Mouse (Mus musculus): ENCODE results near the gene Large1. TPM values are rescaled to one million over a fixed set of nuclear protein-coding genes. Genes with fewer than 3 reads are reported as not detected.
A peak's percentile ranks its signal among the peaks of the same experiment; 100 is the strongest.

The Large1 gene
- polyA plus RNA-seq, 1 experiment from 2014 or later = 3.1 TPM

DNA sequence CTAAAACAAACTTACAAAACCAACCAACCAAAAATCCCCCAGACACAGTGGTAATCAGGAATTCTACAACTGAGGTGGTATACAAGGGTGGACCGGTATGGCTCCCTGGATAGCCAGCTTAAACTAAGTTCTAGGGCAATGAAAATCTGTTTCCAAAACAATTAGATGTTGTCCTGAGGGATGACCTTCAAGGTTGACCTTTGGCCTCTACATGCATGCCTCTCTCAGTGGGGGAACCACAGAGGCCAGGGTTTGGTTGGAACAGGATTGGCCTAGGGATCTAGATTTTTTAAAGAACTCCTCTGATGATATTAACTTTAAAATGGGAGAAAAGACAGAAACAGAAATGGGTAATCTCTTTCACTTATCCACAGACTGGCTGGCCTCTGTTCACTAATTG, 335.1 kb downstream of the Large1 start:
- Histone ChIP-seq H3K9ac (ENCODE audit: low read length) (no peak overlapping the region), H3K4me1 (replicated peaks; ENCODE audit: control insufficient read depth, insufficient read depth) (no peaks in the 10 kb centered on the region), H3K4me3 (ENCODE audit: low read depth, low read length) (no peak overlapping the region), H3K27ac (replicated peaks) (no peak overlapping the region), H3K36me3 (ENCODE audit: control insufficient read depth, insufficient read depth, low read length) (no peaks in the 10 kb centered on the region), H3K27me3 (ENCODE audit: control insufficient read depth, insufficient read depth, low read length) (no peaks in the 10 kb centered on the region), H3K4me2 (replicated peaks; ENCODE audit: low read depth) (no peak overlapping the region), H3K9me3 (ENCODE audit: control insufficient read depth, low read length) (no peaks in the 10 kb centered on the region)
- TF ChIP-seq CTCF (IDR thresholded peaks at IDR 0.05; ENCODE audit: low read depth) = no peak
- no peak for TF ChIP-seq EP300 (optimal IDR thresholded peaks at IDR 0.05)
- 94% methylated on average over 1 of the region's 1 CpGs for WGBS
- no peak for ATAC-seq (ENCODE audit: low FRiP score, low TSS enrichment)
- no peak for DNase-seq (ENCODE audit: low spot score)

DNA sequence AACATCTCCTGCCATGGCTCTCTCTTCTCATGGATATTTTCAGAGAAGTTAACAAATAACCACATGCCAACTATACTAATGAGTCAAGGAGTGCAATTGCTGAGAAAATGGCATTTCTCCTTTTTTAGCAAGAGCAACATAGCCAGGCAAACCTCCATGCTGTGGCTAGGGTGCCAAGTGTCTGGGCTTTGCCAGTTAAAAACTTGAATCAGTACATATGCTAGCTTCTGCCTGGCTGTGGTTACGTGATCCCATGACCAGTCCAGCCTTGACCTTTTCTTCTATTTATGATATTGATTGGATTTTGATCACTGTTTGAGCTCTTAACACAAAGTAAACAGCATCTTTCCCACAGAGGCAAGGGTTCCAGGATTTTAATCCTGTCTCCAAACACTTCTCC, 335.7 kb downstream of the Large1 start:
- Histone ChIP-seq H3K9me3 (ENCODE audit: control insufficient read depth, low read length) (no peaks in the 10 kb centered on the region), H3K4me3 (ENCODE audit: low read depth, low read length) (no peak overlapping the region), H3K4me2 (replicated peaks; ENCODE audit: low read depth) (no peak overlapping the region), H3K4me1 (replicated peaks; ENCODE audit: control insufficient read depth, insufficient read depth) (no peaks in the 10 kb centered on the region), H3K27ac (replicated peaks) (no peak overlapping the region), H3K27me3 (ENCODE audit: control insufficient read depth, insufficient read depth, low read length) (no peaks in the 10 kb centered on the region), H3K36me3 (ENCODE audit: control insufficient read depth, insufficient read depth, low read length) (no peaks in the 10 kb centered on the region), H3K9ac (ENCODE audit: low read length) (no peak overlapping the region)
- WGBS = 51% methylated on average over 1 of the region's 1 CpGs
- ATAC-seq (ENCODE audit: low FRiP score, low TSS enrichment) (no peak), DNase-seq (ENCODE audit: low spot score) (no peak)
- TF ChIP-seq CTCF (IDR thresholded peaks at IDR 0.05; ENCODE audit: low read depth) (no peak), EP300 (optimal IDR thresholded peaks at IDR 0.05) (no peak)

DNA sequence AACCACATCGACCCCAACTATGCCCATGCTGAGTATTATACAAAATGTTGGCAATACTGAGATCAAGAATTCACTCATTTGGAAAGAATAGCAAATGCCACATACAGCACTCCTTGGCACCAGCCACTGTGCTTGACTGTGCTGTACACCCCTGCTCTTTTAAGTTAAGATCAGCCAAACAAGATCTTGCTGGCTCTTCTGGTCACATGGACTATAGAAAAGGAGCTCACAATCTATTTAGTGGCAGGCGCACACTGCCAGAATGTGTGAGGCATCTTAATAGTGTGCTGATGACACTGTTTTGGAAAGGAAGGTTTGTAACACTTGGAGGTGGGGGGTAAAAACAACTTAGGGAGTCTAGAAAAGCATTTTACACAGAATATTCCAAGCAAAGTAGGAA, 337.0 kb downstream of the Large1 start:
- ATAC-seq (ENCODE audit: low FRiP score, low TSS enrichment) (no peak), DNase-seq (ENCODE audit: low spot score) (no peak)
- H3K4me3 ChIP-seq (ENCODE audit: low read depth, low read length) = no peak overlapping the region
- no peaks in the 10 kb centered on the region for H3K4me1 ChIP-seq (replicated peaks; ENCODE audit: control insufficient read depth, insufficient read depth)
- no peak overlapping the region for H3K4me2 ChIP-seq (replicated peaks; ENCODE audit: low read depth)
- WGBS = 92% methylated on average over 2 of the region's 2 CpGs
- H3K9me3 ChIP-seq (ENCODE audit: control insufficient read depth, low read length) = no peaks in the 10 kb centered on the region
- no peak overlapping the region for H3K9ac ChIP-seq (ENCODE audit: low read length)
- no peaks in the 10 kb centered on the region for H3K36me3 ChIP-seq (ENCODE audit: control insufficient read depth, insufficient read depth, low read length)
- TF ChIP-seq CTCF (IDR thresholded peaks at IDR 0.05; ENCODE audit: low read depth) = no peak
- TF ChIP-seq EP300 (optimal IDR thresholded peaks at IDR 0.05) = no peak
- H3K27ac ChIP-seq (replicated peaks) = no peak overlapping the region
- no peaks in the 10 kb centered on the region for H3K27me3 ChIP-seq (ENCODE audit: control insufficient read depth, insufficient read depth, low read length)

DNA sequence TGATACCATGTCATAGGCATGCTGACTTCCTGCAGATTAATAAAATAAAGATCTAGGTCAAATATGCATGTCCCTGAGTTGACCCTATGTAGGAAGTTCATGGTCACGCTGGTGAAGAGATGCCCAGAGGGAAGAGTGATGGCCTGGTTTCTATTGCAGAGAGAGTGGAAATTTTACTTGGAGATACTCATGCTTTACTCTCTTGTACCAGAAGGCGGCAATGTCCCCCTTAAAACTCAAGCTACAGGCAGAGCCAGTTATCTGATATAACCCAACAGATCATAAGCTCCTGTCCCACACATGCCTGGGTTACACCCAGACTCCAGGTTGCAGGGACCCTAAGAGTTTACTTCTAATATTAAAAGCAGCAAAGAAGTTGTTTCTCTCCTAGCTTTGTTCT, 345.9 kb downstream of the Large1 start:
- H3K9ac ChIP-seq (ENCODE audit: low read length) = no peak overlapping the region

DNA sequence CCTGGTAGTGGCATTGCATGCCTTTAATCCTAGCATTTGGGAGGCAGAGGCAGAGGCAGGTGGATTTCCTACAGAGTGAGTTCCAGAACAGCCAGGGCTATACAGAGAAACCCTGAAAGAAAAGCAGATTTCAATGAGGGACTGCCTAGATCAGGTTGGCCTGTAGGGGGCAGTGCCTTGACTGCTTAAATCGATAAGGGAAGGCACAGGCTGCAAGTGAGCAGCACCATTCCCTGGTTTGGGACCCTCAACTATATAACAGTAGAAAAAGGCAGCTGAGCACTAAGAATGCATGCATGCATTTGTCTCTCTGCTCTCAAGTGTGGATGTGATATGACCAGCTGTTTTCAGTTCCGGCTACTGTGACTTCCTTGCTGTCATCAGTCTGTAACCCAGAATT, 349.5 kb downstream of the Large1 start:
- WGBS = 41% methylated on average over 2 of the region's 2 CpGs
- peak; percentile 79 for TF ChIP-seq CTCF (IDR thresholded peaks at IDR 0.05; ENCODE audit: low read depth)
- no peak for TF ChIP-seq EP300 (optimal IDR thresholded peaks at IDR 0.05)

More for the DNA sequence above, 345.9 kb downstream of the Large1 start:
- Histone ChIP-seq H3K4me3 (ENCODE audit: low read depth, low read length) (no peak overlapping the region), H3K9me3 (ENCODE audit: control insufficient read depth, low read length) (no peaks in the 10 kb centered on the region), H3K36me3 (ENCODE audit: control insufficient read depth, insufficient read depth, low read length) (no peaks in the 10 kb centered on the region), H3K27me3 (ENCODE audit: control insufficient read depth, insufficient read depth, low read length) (no peaks in the 10 kb centered on the region), H3K4me1 (replicated peaks; ENCODE audit: control insufficient read depth, insufficient read depth) (no peaks in the 10 kb centered on the region), H3K4me2 (replicated peaks; ENCODE audit: low read depth) (no peak overlapping the region), H3K27ac (replicated peaks) (no peak overlapping the region)
- ATAC-seq (ENCODE audit: low FRiP score, low TSS enrichment) (peak; percentile 8; the same call in 1 of the 2 replicates), DNase-seq (ENCODE audit: low spot score) (peak; percentile 20)
- TF ChIP-seq EP300 (optimal IDR thresholded peaks at IDR 0.05) (no peak), CTCF (IDR thresholded peaks at IDR 0.05; ENCODE audit: low read depth) (peak; percentile 68)
- WGBS = 42% methylated on average over 2 of the region's 2 CpGs

DNA sequence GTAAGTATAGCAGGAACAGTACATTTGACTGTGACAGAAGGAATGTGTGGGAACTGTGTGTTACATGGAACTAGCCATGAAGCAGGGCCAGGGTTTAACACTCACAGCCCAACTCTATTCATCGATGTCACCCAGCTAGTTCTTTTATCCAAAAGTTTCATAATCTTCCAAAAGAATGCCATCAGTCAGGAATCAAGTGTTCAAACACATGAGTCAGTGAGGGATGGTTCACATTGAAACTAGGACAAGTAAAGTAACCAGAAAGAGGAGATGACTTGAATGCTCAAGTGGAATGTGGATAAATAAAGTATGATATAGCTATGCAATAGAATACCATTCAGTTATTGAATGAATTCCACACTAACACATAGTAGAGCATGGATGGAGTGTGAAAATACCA, 359.5 kb downstream of the Large1 start:
- H3K27ac ChIP-seq (replicated peaks) = no peak overlapping the region
- no peaks in the 10 kb centered on the region for H3K4me1 ChIP-seq (replicated peaks; ENCODE audit: control insufficient read depth, insufficient read depth)
- no peaks in the 10 kb centered on the region for H3K9me3 ChIP-seq (ENCODE audit: control insufficient read depth, low read length)
- DNase-seq (ENCODE audit: low spot score) (no peak), ATAC-seq (ENCODE audit: low FRiP score, low TSS enrichment) (no peak)
- TF ChIP-seq EP300 (optimal IDR thresholded peaks at IDR 0.05) = no peak
- no peak for TF ChIP-seq CTCF (IDR thresholded peaks at IDR 0.05; ENCODE audit: low read depth)
- no peak overlapping the region for H3K4me2 ChIP-seq (replicated peaks; ENCODE audit: low read depth)
- no peak overlapping the region for H3K4me3 ChIP-seq (ENCODE audit: low read depth, low read length)
- no peaks in the 10 kb centered on the region for H3K36me3 ChIP-seq (ENCODE audit: control insufficient read depth, insufficient read depth, low read length)
- WGBS = 69% methylated on average over 1 of the region's 1 CpGs
- no peak overlapping the region for H3K9ac ChIP-seq (ENCODE audit: low read length)
- H3K27me3 ChIP-seq (ENCODE audit: control insufficient read depth, insufficient read depth, low read length) = no peaks in the 10 kb centered on the region

More for the DNA sequence above, 349.5 kb downstream of the Large1 start:
- H3K27me3 ChIP-seq (ENCODE audit: control insufficient read depth, insufficient read depth, low read length) = no peaks in the 10 kb centered on the region
- H3K9ac ChIP-seq (ENCODE audit: low read length) = no peak overlapping the region
- no peaks in the 10 kb centered on the region for H3K9me3 ChIP-seq (ENCODE audit: control insufficient read depth, low read length)
- no peaks in the 10 kb centered on the region for H3K36me3 ChIP-seq (ENCODE audit: control insufficient read depth, insufficient read depth, low read length)
- ATAC-seq (ENCODE audit: low FRiP score, low TSS enrichment) = peak; percentile 42; the same call in 1 of the 2 replicates
- no peaks in the 10 kb centered on the region for H3K4me1 ChIP-seq (replicated peaks; ENCODE audit: control insufficient read depth, insufficient read depth)
- H3K4me2 ChIP-seq (replicated peaks; ENCODE audit: low read depth) = no peak overlapping the region; the same call in 1 of the 2 replicates
- H3K4me3 ChIP-seq (ENCODE audit: low read depth, low read length) = no peak overlapping the region
- peak; percentile 65 for DNase-seq (ENCODE audit: low spot score)
- no peak overlapping the region for H3K27ac ChIP-seq (replicated peaks)

Measured in stomach, postnatal 0 days (tissue).